Mouse (Mus musculus) forebrain, embryonic 13.5 days (tissue): Measurements from ENCODE around the gene Cntnap3. TPM values are rescaled to one million over a fixed set of nuclear protein-coding genes. Genes with fewer than 3 reads are reported as not detected.
A peak's percentile ranks its signal among the peaks of the same experiment; 100 is the strongest.
"Not testable (repeated sequence)": the region's sequence is repeated elsewhere in the genome, so short reads cannot be mapped to it uniquely, and the experiment has no call there.

ENCODE experiments used
- ATAC-seq: fragments of 200-750 bp; cut with Nextera tagmentation; 2 replicates; pipeline ENCODE4 v1.8.0; 2017
- H3K27ac ChIP-seq: fragments of 300-500 bp; sonication (generic); 2 replicates; pipeline ENCODE4 v1.5.1; 2015; ENCODE audit warnings: inconsistent platforms, mild to moderate bottlenecking, moderate library complexity
- H3K27me3 ChIP-seq: fragments of 300-500 bp; sonication (generic); 2 replicates; pipeline ENCODE4 v1.6.1; 2015; ENCODE audit warnings: mild to moderate bottlenecking, inconsistent platforms
- H3K36me3 ChIP-seq: fragments of 300-500 bp; sonication (generic); 2 replicates; pipeline ENCODE4 v1.6.1; 2015; ENCODE audit warnings: mild to moderate bottlenecking, inconsistent platforms; ENCODE audit not compliant: poor library complexity, severe bottlenecking
- H3K4me1 ChIP-seq: fragments of 300-500 bp; sonication (generic); 2 replicates; pipeline ENCODE4 v1.6.1; 2015; ENCODE audit warnings: inconsistent platforms
- H3K4me2 ChIP-seq: fragments of 300-500 bp; sonication (generic); 2 replicates; pipeline ENCODE4 v1.6.1; 2015; ENCODE audit warnings: inconsistent platforms, mild to moderate bottlenecking, moderate library complexity
- H3K4me3 ChIP-seq: fragments of 300-500 bp; sonication (generic); 2 replicates; pipeline ENCODE4 v1.5.1; 2015; ENCODE audit warnings: mild to moderate bottlenecking, inconsistent platforms
- H3K9ac ChIP-seq: fragments of 300-500 bp; sonication (generic); 2 replicates; pipeline ENCODE4 v1.6.1; 2015; ENCODE audit warnings: mild to moderate bottlenecking, inconsistent platforms
- H3K9me3 ChIP-seq: fragments of 300-500 bp; sonication (generic); replicated peaks from 2 replicates; pipeline ENCODE4 v1.6.1; 2016; ENCODE audit warnings: inconsistent platforms
- WGBS: fragments of 180-500 bp; shearing (Covaris S2); methylation state at CpG from one replicate; pipeline ENCODE4 v1.1.7; 2015; 5-methylcytosine and 5-hydroxymethylcytosine counted together
- polyA plus RNA-seq: library from polyadenylated mRNA; unstranded; fragments of >200 nt; fragmentation: Nextera tagmentation; extraction: Ambion mirVana; gene quantifications from 2 replicates; pipeline ENCODE4 v1.2.1, GENCODE M21; 2015

Gene Cntnap3
- polyA plus RNA-seq: 1.3 and 1.5 TPM in 2 replicates

DNA sequence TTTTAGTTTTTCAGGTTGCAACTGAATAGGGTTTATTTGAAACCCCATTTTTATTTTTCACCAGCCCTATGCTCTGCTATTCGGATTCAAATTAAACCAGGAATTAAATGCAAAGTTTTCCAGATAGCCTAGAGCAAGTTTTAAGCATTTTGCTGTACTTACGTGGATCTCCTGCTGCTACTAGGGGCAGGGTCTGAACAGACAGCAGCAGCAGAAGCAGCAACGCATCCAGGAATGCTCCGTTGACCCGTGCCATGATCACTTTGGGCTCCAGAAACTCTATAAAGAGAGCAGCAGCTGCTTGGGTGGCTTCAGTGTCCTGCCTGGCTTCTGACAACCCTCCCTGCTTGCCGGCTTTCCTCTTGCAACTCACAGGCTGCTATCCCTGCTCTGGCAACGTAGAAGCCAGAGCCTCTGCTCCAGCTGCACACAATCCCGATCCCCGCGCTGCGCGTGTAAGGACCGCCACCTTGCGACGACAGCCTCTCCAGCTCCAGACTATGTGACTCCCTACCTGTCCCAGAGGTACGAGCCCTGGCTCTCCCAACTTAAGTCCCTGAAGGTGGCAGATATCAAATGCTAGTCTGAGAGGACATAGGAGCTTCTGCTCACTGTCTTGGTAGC, at the start of gene Cntnap3:
TSS of gene Cntnap3 (minus strand) at position 371 of the 624 bp plus-strand sequence.
- Histone ChIP-seq H3K27me3 (no peaks in the 10 kb centered on the region), H3K4me2 (peak within 1 kb of the TSS; percentile 52), H3K9ac (peak within 1 kb of the TSS; percentile 31; the same call in 1 of the 2 replicates), H3K4me1 (peaks cover 9% of the 10 kb centered on the region; the same call in 1 of the 2 replicates), H3K4me3 (peak within 1 kb of the TSS; percentile 24), H3K27ac (0 out of 2 replicates have a peak within 1 kb of the TSS, but pooled peaks have one; percentile 41), H3K9me3 (no peaks in the 10 kb centered on the region), H3K36me3 (no peaks in the 10 kb centered on the region)
- ATAC-seq: peak; percentile 95
- 6% methylated on average over 16 of the region's 16 CpGs for WGBS

DNA sequence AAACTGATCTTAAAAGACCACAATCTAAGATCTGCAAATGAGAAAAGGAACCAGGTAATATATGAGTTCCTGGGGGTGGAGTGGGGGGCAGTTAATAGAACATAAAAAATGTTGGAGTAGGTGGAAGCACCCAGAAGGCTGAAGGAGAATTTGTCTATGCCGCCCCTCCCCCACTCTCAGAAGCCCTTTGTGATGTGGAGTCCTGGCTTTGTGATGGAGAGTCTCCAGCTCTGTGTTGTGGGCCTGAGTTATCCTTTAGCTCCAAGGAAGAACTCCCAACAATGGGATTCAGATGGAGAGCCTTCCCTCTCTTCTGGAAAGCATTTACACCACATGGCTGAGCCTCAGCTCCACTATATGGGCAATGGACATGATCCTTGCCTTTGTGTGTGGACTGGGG, 13.4 kb upstream of the Cntnap3 start, which contains the start of gene Spata31:
TSS of gene Spata31 (plus strand) at position 216 of the 400 bp plus-strand sequence.
- Histone ChIP-seq H3K36me3 (no peaks in the 10 kb centered on the region), H3K27me3 (no peaks in the 10 kb centered on the region), H3K4me3 (no peak within 1 kb of the TSS), H3K27ac (no peak within 1 kb of the TSS), H3K9ac (no peak within 1 kb of the TSS), H3K4me2 (no peak within 1 kb of the TSS), H3K4me1 (no peaks in the 10 kb centered on the region), H3K9me3 (no peaks in the 10 kb centered on the region)
- WGBS: 72% methylated on average over 1 of the region's 1 CpGs
- ATAC-seq: no peak

DNA sequence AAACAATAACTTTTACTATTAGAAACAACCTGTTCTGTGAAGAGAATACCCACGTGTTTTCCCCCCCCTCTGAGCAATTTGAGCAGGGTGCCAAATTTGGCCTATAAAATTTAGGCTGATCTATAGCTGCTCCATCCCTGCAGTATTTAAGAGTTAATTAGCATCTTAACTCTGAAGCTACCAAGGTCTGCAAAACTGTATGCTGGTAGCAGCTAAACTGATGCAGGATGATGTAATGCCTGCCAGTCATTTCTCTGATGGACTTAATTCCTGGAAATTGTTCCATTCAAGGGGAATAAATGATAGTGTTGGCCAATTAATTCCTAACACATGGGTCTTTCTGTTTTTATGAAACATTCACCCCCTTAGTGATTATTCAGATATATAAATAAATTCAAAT, 623 bp downstream of the Cntnap3 start:
- H3K4me1 ChIP-seq: peaks cover 9% of the 10 kb centered on the region; the same call in 1 of the 2 replicates
- no peak overlapping the region for H3K4me3 ChIP-seq
- H3K36me3 ChIP-seq: no peaks in the 10 kb centered on the region
- ATAC-seq: peak; percentile 78
- H3K9ac ChIP-seq: no peak overlapping the region
- H3K9me3 ChIP-seq: no peaks in the 10 kb centered on the region
- WGBS: 24% methylated on average over 1 of the region's 1 CpGs
- no peaks in the 10 kb centered on the region for H3K27me3 ChIP-seq
- H3K27ac ChIP-seq: no peak overlapping the region
- H3K4me2 ChIP-seq: peak overlapping the region; percentile 17; the same call in 1 of the 2 replicates

DNA sequence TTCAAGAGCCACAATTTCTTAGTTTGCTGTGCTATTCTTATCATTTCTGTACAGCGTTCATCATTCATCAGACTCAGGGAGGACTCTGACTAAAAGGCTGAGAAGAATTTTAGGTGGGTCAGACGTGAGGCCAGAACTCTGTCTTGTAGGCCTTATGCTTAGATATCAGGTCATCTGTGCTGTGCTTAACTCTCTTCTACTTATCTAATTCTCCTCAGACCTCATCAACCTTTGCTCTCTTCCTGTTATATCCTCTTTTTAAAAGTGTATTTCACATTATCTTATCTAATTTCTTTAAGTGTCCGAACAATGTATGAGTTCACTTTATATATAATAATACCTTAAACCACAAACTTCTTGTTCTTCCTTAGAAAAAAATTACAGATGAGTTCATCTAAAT, 38.4 kb downstream of the Cntnap3 start:
- ATAC-seq: no peak
- no peaks in the 10 kb centered on the region for H3K36me3 ChIP-seq
- no peaks in the 10 kb centered on the region for H3K27me3 ChIP-seq
- H3K9ac ChIP-seq: no peak overlapping the region
- no peak overlapping the region for H3K4me2 ChIP-seq
- H3K4me3 ChIP-seq: no peak overlapping the region
- no peak overlapping the region for H3K27ac ChIP-seq
- no peaks in the 10 kb centered on the region for H3K4me1 ChIP-seq
- no peaks in the 10 kb centered on the region for H3K9me3 ChIP-seq
- 95% methylated on average over 3 of the region's 3 CpGs for WGBS

DNA sequence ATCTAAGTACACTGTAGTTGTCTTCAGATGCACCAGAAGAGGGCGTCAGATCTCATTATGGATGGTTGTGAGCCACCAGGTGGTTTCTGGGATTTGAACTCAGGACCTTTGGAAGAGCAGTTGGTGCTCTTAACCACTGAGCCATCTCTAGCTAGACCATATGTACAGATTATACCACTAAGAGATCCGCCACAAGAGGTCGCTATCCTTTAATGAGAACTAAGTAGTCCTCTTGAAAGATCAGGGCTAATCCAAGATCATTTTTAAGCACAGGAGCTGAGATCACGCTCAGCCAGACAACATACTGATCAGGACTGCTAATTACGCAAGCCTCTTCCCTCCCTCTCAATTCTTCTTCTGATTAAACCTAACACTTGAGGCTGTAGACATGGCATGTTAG, 78.9 kb downstream of the Cntnap3 start:
- H3K4me3 ChIP-seq, H3K27me3 ChIP-seq, ATAC-seq, H3K9ac ChIP-seq, H3K36me3 ChIP-seq, H3K27ac ChIP-seq, H3K9me3 ChIP-seq, H3K4me2 ChIP-seq, H3K4me1 ChIP-seq: not testable (repeated sequence)
- 53% methylated on average over 5 of the region's 5 CpGs for WGBS

DNA sequence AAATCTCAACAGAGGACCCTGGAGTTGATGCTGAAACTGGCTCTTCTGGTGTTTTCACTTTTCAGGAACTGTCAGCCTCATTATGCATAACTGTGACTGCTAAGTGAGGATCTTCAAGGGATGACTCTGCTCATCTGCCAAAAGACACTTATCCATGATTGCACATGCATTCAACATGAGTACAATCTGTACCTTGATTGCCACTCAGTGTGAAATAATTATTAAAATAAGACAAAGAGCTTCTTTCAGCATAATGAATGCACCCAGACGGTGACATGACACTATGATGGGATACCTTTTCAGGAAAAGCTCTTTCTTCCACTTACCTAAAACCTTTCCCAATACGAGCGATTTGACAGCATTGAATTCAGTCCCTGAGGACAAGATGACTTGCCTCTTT, 158.4 kb downstream of the Cntnap3 start:
- no peak overlapping the region for H3K4me2 ChIP-seq
- peak; percentile 86 for ATAC-seq
- 70% methylated on average over 3 of the region's 3 CpGs for WGBS
- no peaks in the 10 kb centered on the region for H3K4me1 ChIP-seq
- H3K4me3 ChIP-seq: no peak overlapping the region
- no peak overlapping the region for H3K27ac ChIP-seq
- H3K36me3 ChIP-seq: no peaks in the 10 kb centered on the region
- H3K9me3 ChIP-seq: no peaks in the 10 kb centered on the region
- no peak overlapping the region for H3K9ac ChIP-seq
- no peaks in the 10 kb centered on the region for H3K27me3 ChIP-seq

DNA sequence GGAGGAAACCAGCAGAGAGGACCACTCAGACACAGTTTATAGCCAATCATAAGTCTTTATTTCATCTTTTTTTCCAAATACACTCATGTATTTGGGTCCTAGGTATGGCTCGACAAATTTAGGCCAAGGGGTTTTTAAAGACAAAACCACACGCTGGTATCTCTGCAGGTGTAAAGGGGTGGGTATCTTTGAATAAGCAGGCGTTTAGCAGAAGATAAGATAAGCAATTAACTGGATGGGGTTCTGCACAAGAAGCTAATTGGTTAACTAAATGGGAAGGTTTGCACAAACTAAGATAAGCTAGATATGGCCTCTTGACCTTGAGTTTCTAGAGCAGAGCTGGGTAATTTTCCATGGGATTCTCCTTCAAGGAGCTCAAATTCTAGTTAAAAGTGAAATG, 171.5 kb downstream of the Cntnap3 start:
- 77% methylated on average over 3 of the region's 3 CpGs for WGBS
- Histone ChIP-seq H3K4me1 (no peaks in the 10 kb centered on the region), H3K36me3 (no peaks in the 10 kb centered on the region), H3K27me3 (no peaks in the 10 kb centered on the region), H3K4me2 (no peak overlapping the region), H3K27ac (no peak overlapping the region), H3K9ac (no peak overlapping the region), H3K4me3 (no peak overlapping the region), H3K9me3 (no peaks in the 10 kb centered on the region)
- no peak for ATAC-seq

DNA sequence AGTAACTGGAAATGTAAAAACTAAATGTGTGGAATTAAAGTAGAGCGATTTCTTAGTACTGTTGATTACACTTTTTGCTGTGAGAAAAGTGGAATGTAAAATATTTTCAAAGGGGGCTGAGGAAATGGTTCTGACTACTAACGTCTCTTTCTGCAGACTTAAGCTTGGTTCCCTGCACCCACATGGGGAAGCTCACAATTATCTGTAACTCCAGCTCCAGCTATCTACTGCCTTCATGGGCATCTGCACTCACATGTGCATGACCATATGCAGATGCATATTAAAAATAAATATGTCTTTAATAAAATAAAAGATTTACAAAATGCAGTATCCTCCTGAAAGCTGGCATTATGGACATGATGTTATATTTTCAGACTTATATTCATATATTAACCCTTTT, 187.0 kb downstream of the Cntnap3 start:
- Histone ChIP-seq H3K27ac (no peak overlapping the region), H3K9me3 (no peaks in the 10 kb centered on the region), H3K36me3 (no peaks in the 10 kb centered on the region), H3K4me2 (no peak overlapping the region), H3K4me3 (no peak overlapping the region), H3K9ac (no peak overlapping the region), H3K4me1 (no peaks in the 10 kb centered on the region), H3K27me3 (no peaks in the 10 kb centered on the region)
- 87% methylated on average over 2 of the region's 2 CpGs for WGBS
- no peak for ATAC-seq

DNA sequence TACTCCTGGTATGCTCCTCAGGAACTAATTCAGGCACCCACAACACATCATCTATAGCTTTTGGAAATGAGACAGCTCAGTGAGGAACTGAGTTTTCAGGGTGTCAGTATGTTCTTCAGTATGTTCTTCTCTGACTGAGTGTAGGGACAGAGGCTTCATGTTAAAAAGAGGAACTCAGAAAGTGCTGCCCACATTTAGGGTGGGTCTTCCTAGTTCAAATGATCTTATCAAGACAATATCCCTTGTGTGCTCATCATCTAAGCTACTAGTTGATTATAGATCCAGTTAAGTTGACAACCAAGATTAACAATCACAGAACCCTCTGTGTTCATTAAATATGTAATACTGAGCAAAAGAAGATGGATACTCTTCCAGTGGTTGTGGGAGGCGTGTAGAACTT, 211.3 kb downstream of the Cntnap3 start:
- no peak overlapping the region for H3K9ac ChIP-seq
- no peak for ATAC-seq
- H3K4me2 ChIP-seq: no peak overlapping the region
- WGBS: 93% methylated on average over 1 of the region's 1 CpGs
- no peaks in the 10 kb centered on the region for H3K36me3 ChIP-seq
- no peaks in the 10 kb centered on the region for H3K4me1 ChIP-seq
- H3K9me3 ChIP-seq: no peaks in the 10 kb centered on the region
- no peak overlapping the region for H3K27ac ChIP-seq
- H3K27me3 ChIP-seq: no peaks in the 10 kb centered on the region
- no peak overlapping the region for H3K4me3 ChIP-seq

Other genes with a start within 250 kb of the Cntnap3 start
- not detected in 2 replicates for gene Spata31, start 13.5 kb upstream of the Cntnap3 start, polyA plus RNA-seq
- not detected in 2 replicates for gene Spata31d1c, start 129.1 kb upstream of the Cntnap3 start, polyA plus RNA-seq
- gene Prss47, start 148.8 kb upstream of the Cntnap3 start, polyA plus RNA-seq: not detected in 2 replicates
- gene Mfsd14b, start 209.0 kb upstream of the Cntnap3 start, polyA plus RNA-seq: 29.4 and 30.0 TPM in 2 replicates
- not detected in 2 replicates for gene Olfr465-ps1, start 234.1 kb upstream of the Cntnap3 start, polyA plus RNA-seq
- not detected in 2 replicates for gene Olfr466, start 246.3 kb upstream of the Cntnap3 start, polyA plus RNA-seq